Mouse (Mus musculus) c-Kit-positive CD71-negative TER-119-negative erythroid progenitor cells, embryonic 14.5 days (primary cell): ENCODE data around the gene Serinc2.

ENCODE experiments used
- DNase-seq: peaks from one replicate; pipeline ENCODE4 v3.0.0-alpha.2; 2013; ENCODE audit warnings: low read depth

Gene Serinc2

DNA sequence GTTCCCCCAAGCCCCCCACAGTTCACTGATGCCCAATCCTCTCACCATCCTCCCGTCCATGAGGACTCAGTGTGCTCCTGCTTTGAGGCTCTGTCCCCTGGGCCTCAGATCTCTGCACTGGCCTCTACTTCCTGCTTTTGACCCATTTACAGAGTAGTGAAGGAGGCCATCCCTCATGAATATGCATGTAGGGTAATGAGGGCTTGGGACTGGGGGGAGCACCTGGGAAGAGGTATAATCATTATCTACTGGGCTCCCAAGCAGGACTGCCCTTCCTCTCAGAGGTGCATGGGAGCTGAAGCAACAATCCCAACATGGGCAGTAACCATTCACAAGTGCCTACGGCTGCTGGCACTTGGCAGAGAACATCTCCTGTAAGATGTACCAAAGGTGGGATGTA lies at the start of gene Serinc2:
Serinc2 (minus strand) TSS at position 101 of the 400 bp plus-strand sequence.
- DNase-seq = no peak

DNA sequence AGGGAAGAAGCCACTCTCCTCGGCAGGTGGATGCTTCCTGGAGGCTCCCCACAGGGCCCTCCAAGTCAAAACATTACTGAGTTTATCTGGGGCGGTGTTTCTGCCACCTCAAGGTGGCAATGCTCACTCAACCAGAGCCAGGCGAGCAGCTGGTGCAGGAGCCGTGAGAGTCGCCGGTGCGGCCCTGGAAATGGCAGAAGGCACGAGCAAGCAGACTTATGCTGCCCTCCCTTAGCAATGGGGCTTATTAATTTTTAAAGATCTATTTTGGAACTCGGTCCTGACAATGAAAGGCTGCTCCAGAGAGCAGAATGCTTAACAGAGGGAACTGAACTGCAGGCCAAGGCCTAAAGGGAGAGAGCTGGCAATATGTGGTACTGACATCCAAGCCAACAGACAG lies 48.4 kb upstream of the Serinc2 start:
- DNase-seq = no peak

DNA sequence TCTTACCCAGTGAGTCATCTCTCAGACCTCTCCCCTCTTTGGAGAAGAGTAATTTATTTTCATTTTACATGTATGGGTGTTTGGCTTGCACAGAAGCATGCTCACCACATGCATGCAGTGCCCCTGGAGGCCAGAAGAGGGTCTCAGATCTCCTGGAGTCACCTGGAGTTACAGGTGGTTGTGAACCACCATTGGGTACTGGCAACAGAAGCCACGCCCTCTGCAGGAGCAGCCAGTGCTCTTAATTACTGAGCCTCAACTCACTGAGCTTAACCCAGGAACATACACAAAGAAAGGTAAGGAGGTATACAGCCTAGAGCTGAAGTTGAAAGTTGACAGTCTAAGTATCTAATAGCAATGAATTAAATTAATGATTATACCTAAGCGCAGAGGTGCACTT lies 46.4 kb upstream of the Serinc2 start:
- DNase-seq = no peak

DNA sequence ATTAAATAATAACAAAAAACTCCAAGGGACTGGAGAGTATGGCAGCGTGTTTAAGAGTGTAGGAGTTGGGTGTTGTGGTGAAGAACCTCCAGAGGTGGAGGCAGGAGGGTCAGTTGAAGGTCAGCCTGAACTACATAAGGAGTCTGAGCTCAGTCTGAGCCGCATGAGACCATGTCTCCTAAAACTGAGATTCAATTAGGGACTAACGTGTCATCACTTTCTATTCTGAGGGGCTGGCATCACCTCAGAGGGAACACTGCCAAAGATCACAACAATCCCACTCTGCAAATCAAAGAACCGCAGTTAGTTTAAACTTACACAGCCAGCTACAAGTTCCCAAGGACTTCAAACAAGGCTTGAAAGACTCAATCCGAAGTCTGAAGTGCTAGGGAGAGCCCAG lies 44.6 kb upstream of the Serinc2 start:
- DNase-seq = no peak

DNA sequence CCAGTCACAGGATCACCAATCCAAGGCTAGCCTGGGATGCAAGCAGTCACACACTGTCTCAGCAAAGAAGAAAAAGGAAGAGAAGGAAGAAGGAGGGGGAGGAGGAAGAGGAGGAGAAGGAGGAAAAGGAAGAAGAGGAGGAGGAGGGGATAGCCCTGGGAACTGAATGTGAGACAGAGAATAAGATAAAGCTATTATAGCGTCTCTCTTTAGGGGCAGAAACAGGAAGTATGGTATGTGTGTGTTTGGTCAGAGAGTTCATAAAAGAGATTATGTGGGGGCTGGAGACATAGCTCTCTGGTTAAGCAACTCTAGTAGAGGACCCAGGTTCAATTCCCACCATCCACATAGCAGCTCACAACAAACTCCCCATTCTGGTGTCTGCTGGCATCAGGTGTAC lies 44.2 kb upstream of the Serinc2 start:
- DNase-seq = no peak

DNA sequence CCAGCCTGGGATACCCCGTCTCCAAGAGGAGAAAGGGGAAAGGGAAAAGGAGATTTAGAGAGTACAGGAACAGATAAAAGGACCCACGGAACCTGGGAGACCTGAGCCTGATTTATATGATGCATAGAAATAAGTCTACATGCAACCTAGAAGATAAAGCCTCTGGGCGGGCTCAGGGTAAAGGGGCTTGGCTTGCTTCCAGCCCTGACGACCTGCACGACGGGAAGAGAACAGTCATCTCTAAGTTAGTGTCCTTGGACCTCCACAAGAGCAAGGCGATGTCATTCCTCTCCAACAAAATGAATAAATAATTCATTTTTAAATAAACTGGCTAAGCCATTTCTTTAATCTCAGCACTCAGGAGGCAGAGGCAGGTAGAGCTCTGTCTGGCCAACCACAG lies 43.6 kb upstream of the Serinc2 start:
- no peak for DNase-seq

DNA sequence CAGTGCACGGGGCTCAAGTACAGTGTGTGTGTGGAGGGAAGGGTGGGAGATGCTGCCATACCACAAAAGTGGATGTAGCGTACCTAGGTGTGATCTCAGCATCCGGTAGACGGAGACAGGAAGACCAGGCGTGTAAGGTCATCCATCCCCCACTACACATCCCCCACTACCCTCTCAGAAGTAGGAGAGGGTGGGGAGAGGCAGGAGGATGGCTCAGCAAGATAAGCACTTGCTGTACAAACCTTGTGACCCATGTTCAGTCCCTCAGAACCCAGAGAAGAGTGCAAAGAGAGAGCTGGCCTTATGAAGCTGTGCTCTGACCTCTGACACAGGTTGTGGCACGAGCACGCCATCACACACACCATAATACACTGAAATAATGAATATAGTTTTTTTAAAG lies 42.6 kb upstream of the Serinc2 start:
- DNase-seq = no peak

DNA sequence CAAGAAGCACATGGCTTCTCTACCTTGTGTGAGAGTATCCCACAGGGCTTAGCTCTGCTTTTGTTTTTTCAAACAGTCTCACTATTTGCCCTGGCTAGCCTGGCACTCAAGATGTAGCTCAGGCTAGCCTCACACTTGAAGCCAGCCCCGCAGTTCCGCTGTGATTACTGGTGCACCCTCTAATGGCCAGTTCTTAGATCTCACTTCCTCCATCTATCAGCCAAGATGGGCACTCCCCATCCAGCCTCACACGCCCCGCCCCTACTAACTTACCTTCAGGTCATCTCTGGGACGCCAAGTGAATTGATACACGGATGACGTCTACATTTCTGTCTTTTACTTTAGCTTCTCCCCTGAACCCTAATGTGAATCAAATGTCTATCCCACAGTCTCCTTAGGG lies 40.6 kb upstream of the Serinc2 start:
- DNase-seq = no peak

DNA sequence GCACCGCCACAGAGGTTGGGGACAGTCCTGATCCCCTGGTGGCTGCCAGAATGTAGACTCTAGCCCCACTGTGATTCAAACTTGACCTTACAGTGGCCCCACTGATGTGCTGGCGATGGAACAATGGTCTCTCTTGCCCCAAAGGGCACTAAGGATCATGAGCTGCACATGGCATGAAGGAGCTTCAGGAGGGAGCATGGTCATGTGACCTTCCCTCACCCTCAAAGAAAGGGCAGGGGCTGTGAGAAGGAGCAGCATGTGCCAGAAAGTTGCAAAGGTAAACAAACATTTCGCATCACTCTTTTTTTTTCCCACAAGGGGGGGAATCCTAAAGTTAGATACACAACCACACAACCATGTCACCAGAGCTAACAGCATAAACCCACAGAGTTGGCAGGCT lies 39.1 kb upstream of the Serinc2 start:
- DNase-seq = no peak

DNA sequence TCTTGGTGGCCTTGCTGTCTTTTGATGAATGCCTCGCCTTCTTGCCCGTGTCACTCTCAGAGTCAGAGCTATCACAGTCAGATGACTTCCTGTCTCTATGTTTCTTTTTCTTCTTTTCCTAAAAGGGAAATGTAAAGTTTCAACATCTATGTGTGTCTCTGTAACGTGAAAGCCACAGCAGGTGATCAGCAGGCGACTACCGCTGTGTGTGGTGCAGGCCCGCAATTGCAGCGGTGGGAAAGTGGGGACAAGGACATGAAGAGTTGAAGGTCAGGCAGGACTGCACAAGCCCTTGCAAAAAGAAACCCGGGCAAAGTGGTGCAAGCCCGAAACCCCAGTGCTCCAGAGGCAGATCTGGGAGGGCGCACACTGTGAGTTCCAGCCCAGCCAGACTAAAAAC lies 37.7 kb upstream of the Serinc2 start:
- DNase-seq = no peak

DNA sequence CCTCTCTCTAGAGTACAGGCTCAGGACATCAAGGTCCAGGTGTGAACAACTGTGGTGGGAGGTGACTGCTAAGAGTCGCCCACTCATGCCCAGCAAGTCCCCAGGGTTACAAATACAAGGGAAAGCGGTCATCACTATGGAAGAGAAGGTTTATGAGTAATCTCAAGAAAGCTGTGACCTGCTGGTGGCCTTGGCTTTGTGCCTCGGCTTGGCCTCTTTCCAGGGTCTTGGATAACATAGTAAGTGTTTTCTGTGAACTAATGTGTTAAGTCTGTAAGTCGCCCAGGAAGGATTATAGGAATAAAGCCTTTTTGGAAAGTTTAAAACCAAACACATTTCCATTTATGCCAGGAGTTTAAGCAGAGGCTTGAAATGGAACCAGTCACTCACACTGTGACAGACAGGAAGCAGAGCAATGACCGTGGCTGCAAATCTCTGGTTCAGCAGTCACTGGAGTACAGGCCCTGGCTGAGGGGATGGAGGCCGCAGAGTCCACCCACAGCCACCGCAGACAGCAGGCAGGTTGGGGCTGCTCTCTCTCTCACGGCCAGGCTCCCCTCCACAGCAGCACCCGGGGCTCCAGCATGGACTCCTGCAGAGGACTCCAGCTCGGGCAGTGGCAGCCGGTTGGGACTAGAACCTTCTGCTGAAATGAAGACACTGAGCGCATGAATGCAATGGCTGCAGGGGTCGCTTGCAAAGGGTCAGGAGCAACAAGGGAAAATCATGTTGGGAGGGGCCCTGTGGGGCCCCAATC lies 36.9 kb upstream of the Serinc2 start:
- DNase-seq = no peak

DNA sequence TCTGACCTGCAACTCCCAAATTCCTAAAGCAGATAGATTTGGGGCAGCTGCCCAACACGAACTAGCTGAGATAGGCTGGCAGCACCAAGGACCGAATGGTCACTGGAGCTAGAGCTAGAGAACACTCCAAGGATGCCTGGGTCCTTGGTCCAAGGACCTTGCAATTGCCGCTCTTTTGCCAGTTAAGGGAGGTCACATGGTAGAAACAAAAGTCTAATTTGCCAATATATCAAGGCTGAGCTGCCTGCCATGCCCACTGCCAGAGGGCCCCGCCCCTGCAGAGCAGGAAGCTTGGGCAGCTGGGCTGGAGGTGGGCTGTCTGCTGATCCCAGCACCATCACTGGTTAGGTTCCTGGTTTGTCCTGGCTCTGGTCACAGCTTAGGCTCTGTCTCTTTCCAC lies 34.5 kb upstream of the Serinc2 start:
- no peak for DNase-seq

DNA sequence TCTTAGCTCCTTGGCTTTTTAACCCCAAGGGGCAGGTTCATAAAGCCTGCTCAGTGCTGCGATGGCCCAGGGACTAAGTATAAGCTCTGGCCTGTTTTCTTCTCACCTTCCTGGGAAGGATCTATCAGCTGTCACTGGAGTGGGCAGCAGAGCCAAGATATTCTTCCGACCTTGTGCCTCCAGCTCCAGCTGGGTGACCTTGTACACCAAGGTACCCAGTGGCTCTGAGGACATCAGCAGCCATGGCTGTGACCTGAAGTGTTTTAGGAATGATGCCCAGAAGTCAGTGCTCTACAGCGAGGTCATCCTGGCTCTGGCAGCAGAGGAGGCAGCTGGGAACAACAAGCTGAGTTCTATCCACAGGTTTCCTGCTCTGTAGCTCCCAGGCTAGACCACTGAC lies 33.5 kb upstream of the Serinc2 start:
- DNase-seq = no peak

DNA sequence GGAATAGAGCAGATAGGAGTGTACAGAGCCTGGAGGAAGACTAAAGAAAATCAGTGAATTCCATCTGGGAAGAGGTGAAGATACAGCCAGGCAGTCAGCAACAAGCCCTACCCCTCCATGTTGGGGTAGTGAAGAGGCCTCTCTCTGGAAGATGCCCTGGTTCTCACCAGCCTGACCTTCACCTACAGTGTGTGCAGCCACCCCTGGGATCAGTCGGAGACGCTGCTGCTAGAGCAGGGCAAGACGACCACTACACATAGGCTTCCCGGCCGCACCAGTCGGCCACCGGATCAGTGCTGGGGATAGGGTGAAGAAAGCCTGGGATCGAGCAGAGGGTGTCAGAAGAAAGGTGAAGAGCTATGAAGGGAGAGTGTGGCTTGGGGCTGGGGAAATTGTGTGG lies 30.2 kb upstream of the Serinc2 start:
- no peak for DNase-seq

DNA sequence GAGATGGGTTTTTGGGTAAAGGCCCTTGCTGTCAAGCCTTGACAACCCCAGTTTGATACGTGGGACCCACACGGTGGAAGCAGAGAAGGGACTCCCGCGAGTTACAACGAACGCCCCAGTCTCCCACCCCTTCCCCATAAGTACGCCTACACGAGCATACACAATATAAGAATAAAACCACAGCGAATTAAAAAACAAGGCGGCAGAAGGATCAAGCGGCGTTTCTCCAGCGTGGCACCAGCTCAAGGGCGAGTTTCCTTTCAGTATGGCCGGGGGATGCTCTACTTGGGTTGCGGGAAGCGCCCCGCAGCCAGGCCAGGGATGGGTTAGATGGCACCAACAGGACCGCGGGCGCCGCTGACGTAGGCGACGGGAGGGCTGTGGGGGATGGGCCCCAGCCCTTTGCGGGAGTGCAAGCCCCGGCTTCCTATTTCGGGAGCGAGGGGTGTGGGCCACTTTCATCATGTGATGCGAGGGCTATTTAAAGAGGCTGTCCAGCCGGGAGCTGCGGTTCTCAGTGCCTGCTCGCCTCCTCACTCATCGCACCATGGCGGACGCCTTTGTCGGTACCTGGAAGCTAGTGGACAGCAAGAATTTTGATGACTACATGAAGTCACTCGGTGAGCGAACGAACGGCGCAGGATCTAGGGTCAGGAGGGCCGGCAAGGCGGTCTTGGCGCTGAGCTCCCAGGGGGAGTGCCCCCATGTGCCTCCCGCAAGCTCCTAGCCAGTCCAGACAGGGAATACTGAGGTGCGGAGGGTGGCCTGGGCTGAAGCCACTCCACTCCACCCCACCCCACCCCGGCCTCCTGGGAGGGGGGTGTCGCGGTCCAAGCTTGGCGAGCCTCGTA lies 29.5 kb upstream of the Serinc2 start, which contains the start of the genes Fabp3 and Gm10570:
Fabp3 (plus strand) TSS at position 365 of the 851 bp plus-strand sequence.
Gm10570 (minus strand) TSS at position 444 of the 851 bp plus-strand sequence.
- DNase-seq = no peak

DNA sequence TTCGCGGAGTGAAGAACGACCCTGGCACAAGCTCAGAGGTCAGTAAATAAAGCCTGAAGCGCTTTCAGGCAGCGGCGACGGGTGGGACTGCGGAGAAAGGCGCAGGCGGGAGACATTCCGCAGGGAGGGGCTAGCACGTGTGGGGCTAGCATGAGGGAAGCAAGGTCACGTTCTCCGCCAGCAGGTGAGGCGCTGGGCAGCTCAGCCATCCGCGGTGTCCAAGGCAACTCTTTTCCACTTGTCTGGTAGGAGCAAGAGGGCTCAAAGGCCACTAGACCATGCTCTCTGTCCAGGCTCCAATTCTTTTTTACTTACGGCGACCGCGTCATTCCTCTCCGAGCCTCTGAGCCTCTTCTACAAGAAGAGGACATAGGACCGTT lies 28.8 kb upstream of the Serinc2 start:
- no peak for DNase-seq

DNA sequence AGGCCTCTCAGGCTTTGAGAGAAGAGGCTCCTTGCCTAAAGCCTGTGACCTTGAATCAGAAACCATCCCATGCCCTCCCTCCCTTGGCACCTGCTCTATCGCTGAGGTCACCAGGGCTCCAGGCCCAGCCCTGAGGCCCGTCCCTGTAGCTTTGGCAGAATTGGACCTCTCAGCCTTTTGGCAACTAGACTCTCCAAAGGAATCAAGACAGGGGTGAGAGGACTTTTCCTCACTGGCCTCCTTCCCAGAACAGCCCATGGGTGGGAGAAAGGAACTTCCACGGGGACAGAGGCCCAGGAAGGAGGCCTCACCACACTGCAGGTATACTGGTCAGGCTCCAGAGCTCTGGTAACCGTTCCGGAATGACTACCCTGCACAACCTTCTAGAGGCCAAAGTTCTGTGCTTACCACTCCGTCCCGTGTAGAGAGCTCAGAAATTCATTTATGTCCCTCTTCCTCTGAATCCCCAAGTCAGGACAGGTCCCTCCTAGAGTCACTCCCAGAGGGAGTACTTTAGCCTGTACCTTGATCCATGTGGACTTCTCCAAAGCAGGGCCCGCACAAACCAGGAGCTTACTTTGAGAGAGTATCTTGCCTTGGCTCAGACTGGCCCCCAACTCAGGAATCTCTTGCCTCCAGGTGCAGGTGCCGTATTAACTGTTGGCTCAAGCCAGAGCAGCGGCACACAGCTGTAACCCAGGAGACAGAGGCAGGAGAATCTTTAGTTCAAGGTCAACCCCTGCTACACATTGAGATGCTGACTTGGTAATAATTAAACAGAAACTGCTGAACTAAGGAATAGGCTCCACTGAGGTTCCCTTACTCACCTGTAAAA lies 28.0 kb upstream of the Serinc2 start:
- no peak for DNase-seq

DNA sequence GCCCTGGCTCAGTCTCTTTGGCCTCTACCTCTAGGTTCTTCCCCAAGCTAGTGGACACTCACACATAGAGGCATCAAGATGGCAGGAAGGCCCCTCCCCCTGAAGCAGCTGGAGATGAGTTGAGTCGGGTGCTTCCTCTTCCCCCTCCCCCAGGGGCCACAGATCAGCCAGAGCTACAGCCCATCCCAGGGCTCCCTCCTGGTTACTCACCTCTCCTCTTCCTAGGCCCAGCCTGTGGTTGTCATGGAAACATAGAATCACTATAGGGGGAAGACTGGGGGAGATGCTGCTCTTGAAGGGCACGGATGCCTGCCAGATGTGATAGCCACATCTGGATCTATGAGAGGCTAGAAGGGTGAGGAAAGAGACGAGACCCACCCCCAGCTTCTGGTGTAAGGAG lies 25.7 kb upstream of the Serinc2 start:
- no peak for DNase-seq

DNA sequence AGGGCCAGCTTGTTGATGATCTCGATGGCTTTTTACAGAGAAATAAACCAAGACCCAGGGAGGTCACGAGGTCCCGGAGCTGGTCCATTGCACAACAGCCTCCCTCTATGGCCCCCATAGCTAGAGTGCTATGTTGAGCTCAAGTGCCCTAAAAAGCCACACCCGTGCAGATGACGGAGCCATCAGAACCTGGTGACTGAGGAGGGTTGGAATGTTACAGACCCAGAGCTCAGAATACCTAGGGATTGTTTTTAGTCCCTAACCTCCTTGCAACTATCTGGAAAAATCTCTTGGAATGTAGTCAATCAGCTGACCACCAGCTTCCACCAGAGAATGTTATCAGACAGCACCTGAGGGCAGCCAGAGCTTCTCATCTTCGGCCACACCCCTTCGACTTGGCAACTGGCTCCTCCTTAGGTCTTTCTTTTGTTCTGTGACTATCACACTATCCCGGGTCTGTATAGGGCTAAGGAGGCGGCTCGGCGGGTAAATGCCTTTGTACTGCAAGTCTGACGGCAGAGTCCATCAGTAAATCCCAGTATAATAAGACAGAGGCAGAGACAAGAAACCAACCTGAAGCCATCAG lies 23.4 kb upstream of the Serinc2 start:
- no peak for DNase-seq

DNA sequence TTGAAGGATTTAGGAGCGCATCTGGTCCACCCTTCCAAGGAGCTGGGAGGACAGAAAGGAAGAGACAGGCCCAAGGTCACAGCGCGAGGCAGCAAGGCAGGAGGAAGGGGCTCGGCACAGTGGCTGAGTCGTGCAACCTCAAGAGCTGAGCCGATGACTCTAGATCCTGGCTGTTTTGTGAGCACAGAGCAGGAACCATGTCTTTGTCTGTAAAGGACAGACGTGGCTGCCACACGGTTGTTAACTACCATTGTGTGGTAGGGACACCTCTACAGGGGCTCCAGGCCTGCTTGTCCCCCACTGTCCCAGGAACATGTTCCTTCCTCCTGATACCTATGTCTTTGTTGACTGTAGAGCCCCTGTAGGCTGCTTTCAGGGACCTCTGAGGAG lies 20.6 kb upstream of the Serinc2 start:
- no peak for DNase-seq

DNA sequence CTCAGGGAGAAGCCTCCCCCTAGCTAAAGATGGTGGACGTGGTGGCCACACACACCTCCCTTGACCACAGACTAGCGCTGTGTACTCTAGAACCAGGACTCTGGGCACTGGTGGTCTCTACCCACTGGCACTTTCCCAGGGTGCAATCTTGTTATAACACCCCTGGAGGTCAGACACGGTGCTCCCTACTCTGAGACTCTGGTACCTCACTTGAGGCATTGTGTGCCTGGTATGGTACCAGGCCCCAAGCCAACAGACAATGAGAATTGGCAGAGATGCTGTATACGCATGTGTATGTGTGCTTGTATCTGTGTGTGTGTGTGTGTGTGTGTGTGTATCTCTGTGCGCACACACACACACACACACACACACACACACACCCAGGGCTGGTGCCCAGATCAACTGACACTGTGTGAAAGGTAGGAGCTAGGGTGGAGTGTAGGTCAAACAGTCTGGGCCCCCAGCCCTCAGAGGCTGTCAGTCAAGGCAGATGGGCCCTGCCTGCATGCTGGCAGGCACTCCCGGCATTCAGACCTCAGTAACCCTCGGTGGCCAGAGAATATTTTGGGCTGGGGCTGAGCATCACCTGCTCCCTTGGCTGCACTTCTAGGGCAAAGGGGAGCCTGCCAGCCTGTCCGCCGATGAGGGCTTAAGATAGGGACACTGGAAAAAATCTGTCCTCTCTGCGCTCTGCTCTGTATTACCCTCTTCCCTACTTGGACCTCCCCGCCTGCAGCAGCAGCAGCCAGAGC lies 20.0 kb upstream of the Serinc2 start:
- no peak for DNase-seq
